Mouse (Mus musculus) testis, adult 2 months (tissue): ENCODE results near the gene 4930432M17Rik.

ENCODE experiments used
- CTCF ChIP-seq: fragments of 200-500 bp; IDR thresholded peaks from 2 replicates; pipeline ENCODE4 v1.5.1; 2012; ENCODE audit warnings: low read depth, mild to moderate bottlenecking, inconsistent platforms, low read length, moderate library complexity; ENCODE audit not compliant: control insufficient read depth, insufficient read depth, insufficient replicate concordance
- POLR2A ChIP-seq: fragments of 200-500 bp; IDR thresholded peaks from 2 replicates; pipeline ENCODE4 v1.6.1; 2012; ENCODE audit warnings: low read depth, mild to moderate bottlenecking, inconsistent platforms, low read length, moderate library complexity; ENCODE audit not compliant: control insufficient read depth

DNA sequence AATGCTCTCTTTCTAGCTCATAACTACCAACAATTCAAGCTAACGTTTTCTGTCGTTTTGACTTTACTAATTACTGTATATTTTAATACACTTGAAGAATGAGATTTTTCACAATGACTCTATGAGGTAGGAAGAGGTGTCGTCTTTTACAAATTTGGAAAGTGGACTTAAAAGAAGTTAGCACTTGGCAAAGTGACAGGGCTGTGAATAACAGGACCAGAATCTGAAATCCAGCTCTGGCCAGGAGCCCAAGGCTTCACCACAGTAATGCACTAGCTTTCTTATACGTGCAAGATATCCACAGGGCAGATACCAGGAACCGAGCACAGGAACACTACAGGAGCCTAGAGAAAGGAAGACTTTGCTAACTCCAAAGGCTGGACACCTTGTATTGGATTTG, 35.5 kb downstream of the 4930432M17Rik start:
- TF ChIP-seq CTCF (no peak), POLR2A (no peak)
